Mouse (Mus musculus): ENCODE measurements around the gene Hist1h2bm. TPM values are rescaled to one million over a fixed set of nuclear protein-coding genes. Genes with fewer than 3 reads are reported as not detected.
A peak's percentile ranks its signal among the peaks of the same experiment; 100 is the strongest.
"Not testable (repeated sequence)": the region's sequence is repeated elsewhere in the genome, so short reads cannot be mapped to it uniquely, and the experiment has no call there.

The Hist1h2bm gene
- polyA plus RNA-seq, 1 experiment from 2014 or later: 5.0 TPM

DNA sequence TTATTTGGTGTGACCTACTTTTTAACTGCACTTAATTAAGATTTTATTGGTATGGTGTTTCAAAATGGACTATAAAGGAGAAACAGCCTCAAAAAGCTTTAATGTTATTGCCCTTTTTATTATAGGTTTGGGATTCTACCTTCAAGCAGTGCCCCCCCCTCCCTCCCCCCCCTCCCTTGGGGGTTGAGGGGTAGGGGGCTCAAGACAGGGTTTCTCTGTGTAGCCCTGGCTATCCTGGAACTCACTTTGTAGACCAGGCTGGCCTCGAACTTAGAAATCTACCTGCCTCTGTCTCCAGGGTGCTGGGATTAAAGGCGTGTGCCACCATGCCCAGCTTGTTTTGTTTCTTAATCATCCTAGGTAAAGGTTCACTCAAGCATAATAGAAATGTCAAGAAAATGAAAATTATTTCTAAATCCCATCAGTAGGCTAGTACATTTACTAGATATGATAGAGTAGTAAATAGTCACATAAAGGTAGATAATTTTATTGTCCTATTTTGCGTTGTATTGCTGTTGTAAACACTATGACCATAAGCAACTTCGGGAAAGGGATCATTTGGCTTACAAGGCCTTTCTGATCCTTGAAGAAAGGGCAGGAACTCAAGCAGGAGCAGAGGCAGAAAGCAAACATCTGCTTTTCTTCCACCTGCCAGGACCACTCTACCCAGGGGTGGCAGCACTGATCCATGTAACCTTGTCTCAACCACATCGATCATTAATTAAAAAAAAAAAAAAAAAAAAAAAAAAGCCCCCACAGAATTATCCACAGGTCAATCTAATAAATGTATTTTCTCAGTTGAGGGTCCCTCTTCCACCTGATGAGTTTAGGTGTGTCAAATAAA, 1.4 kb downstream of the Hist1h2bm start:
- Histone ChIP-seq H3K27me3 (ENCODE audit: control insufficient read depth, insufficient read depth, low read length) (no peaks in the 10 kb centered on the region), H3K9ac (ENCODE audit: low read length) (peak overlapping the region; percentile 16; the same call in 1 of the 2 replicates), H3K4me3 (ENCODE audit: low read depth, low read length) (no peak overlapping the region), H3K4me2 (ENCODE audit: low read depth, low read length, severe bottlenecking) (peak overlapping the region; percentile 46; the same call in 1 of the 2 replicates), H3K36me3 (ENCODE audit: control insufficient read depth, insufficient read depth, low read length) (no peaks in the 10 kb centered on the region), H3K27ac (ENCODE audit: low read depth, low read length) (peak overlapping the region; percentile 96), H3K4me1 (replicated peaks; ENCODE audit: control insufficient read depth, insufficient read depth, low read length) (peaks cover 6% of the 10 kb centered on the region; the same call in 1 of the 2 replicates), H3K9me3 (ENCODE audit: control insufficient read depth, low read length) (no peaks in the 10 kb centered on the region)
- WGBS: 37% methylated on average over 5 of the region's 5 CpGs
- DNase-seq (ENCODE audit: low spot score): peak; percentile 65
- ATAC-seq (replicated peaks; ENCODE audit: low FRiP score): no peak

DNA sequence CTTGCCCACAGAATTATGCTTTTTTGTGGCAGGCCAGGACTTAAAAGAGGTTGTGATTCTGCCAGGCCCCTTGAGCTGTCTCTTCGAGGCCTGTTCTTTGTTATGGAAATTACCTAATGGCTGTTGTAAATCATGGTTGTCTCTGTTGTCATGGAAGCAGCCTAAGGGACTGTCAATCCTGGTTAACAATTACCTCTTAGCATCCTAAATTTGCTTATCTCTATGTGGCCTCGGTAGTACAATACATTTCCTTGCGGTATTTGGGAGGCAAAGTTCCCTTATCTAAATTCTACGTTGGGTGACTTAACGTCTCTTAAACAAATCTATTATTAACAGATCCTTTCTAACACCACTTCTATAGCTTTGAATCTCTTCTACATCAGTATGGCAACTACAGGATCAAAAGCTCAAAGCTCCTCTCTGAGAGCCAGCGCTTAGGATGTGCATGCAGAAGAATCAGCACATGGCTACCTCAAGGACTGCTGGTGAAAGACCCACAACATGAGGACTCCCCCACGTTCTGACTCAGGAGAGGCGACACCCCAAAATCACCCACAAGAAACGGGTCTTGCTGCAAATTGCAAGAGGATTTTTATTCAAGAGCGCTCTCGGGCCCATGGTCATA, 6.2 kb downstream of the Hist1h2bm start:
- Histone ChIP-seq H3K4me2 (ENCODE audit: low read depth, low read length, severe bottlenecking) (no peak overlapping the region), H3K9ac (ENCODE audit: low read length) (no peak overlapping the region; the same call in 1 of the 2 replicates), H3K27ac (ENCODE audit: low read depth, low read length) (peak overlapping the region; percentile 33), H3K4me1 (replicated peaks; ENCODE audit: control insufficient read depth, insufficient read depth, low read length) (peaks cover 6% of the 10 kb centered on the region; the same call in 1 of the 2 replicates), H3K9me3 (ENCODE audit: control insufficient read depth, low read length) (no peaks in the 10 kb centered on the region), H3K4me3 (ENCODE audit: low read depth, low read length) (no peak overlapping the region), H3K27me3 (ENCODE audit: control insufficient read depth, insufficient read depth, low read length) (no peaks in the 10 kb centered on the region), H3K36me3 (ENCODE audit: control insufficient read depth, insufficient read depth, low read length) (no peaks in the 10 kb centered on the region)
- DNase-seq (ENCODE audit: low spot score) (no peak), ATAC-seq (replicated peaks; ENCODE audit: low FRiP score) (peak; percentile 65)
- 20% methylated on average over 10 of the region's 11 CpGs for WGBS

DNA sequence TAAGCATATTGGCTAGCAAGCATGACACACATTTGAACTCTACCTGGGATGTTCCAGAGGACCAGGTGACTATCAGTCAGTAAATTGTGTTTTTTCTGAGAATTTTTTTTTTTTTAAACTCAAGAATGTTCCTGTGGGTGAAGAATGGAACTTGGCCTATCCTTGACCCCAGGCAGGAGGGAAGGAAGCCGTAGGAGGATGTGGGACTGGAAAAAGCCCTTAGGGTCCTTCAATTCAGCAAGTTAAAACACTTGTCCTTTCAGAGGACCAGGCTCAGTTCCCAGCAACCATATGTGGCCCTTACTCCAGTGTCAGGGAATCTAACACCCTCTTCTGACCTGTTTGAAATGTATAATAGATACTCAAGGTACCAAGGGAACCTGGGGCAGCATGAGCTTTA, 7.7 kb downstream of the Hist1h2bm start:
- no peaks in the 10 kb centered on the region for H3K9me3 ChIP-seq (ENCODE audit: control insufficient read depth, low read length)
- DNase-seq (ENCODE audit: low spot score): no peak
- no peaks in the 10 kb centered on the region for H3K27me3 ChIP-seq (ENCODE audit: control insufficient read depth, insufficient read depth, low read length)
- WGBS: 75% methylated on average over 1 of the region's 1 CpGs
- H3K27ac ChIP-seq (ENCODE audit: low read depth, low read length): no peak overlapping the region
- H3K9ac ChIP-seq (ENCODE audit: low read length): no peak overlapping the region
- no peaks in the 10 kb centered on the region for H3K36me3 ChIP-seq (ENCODE audit: control insufficient read depth, insufficient read depth, low read length)
- peaks cover 7% of the 10 kb centered on the region; the same call in 1 of the 2 replicates for H3K4me1 ChIP-seq (replicated peaks; ENCODE audit: control insufficient read depth, insufficient read depth, low read length)
- no peak for ATAC-seq (replicated peaks; ENCODE audit: low FRiP score)
- H3K4me3 ChIP-seq (ENCODE audit: low read depth, low read length): no peak overlapping the region
- no peak overlapping the region for H3K4me2 ChIP-seq (ENCODE audit: low read depth, low read length, severe bottlenecking)

DNA sequence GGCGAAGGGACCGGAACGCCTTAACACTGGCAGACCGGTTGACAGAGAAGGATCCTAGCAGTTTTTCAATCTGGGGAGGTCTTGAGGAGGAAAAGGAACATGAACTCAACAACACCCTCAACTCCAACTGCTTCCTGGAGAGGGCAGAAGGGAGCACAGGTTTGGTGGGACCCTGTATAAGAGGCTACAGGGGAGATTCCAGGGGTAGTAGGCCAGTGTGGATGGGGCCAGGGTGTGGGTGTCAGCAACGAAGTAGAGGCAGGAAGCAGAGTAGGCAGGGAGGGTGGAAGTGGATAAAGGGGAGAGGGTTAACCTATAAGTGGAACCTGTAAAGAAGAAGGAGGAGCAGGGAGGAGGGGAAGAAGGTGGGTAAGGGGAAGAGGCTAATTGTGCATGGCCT, 11.6 kb downstream of the Hist1h2bm start:
- no peaks in the 10 kb centered on the region for H3K36me3 ChIP-seq (ENCODE audit: control insufficient read depth, insufficient read depth, low read length)
- DNase-seq (ENCODE audit: low spot score): peak; percentile 69
- ATAC-seq (replicated peaks; ENCODE audit: low FRiP score): peak; percentile 13
- peak overlapping the region; percentile 84; the same call in 1 of the 2 replicates for H3K9ac ChIP-seq (ENCODE audit: low read length)
- H3K27ac ChIP-seq (ENCODE audit: low read depth, low read length): peak overlapping the region; percentile 99
- H3K4me3 ChIP-seq (ENCODE audit: low read depth, low read length): no peak overlapping the region
- H3K4me1 ChIP-seq (replicated peaks; ENCODE audit: control insufficient read depth, insufficient read depth, low read length): peaks cover 2% of the 10 kb centered on the region; the same call in 1 of the 2 replicates
- H3K27me3 ChIP-seq (ENCODE audit: control insufficient read depth, insufficient read depth, low read length): no peaks in the 10 kb centered on the region
- H3K9me3 ChIP-seq (ENCODE audit: control insufficient read depth, low read length): no peaks in the 10 kb centered on the region
- WGBS: 64% methylated on average over 5 of the region's 5 CpGs
- H3K4me2 ChIP-seq (ENCODE audit: low read depth, low read length, severe bottlenecking): no peak overlapping the region

DNA sequence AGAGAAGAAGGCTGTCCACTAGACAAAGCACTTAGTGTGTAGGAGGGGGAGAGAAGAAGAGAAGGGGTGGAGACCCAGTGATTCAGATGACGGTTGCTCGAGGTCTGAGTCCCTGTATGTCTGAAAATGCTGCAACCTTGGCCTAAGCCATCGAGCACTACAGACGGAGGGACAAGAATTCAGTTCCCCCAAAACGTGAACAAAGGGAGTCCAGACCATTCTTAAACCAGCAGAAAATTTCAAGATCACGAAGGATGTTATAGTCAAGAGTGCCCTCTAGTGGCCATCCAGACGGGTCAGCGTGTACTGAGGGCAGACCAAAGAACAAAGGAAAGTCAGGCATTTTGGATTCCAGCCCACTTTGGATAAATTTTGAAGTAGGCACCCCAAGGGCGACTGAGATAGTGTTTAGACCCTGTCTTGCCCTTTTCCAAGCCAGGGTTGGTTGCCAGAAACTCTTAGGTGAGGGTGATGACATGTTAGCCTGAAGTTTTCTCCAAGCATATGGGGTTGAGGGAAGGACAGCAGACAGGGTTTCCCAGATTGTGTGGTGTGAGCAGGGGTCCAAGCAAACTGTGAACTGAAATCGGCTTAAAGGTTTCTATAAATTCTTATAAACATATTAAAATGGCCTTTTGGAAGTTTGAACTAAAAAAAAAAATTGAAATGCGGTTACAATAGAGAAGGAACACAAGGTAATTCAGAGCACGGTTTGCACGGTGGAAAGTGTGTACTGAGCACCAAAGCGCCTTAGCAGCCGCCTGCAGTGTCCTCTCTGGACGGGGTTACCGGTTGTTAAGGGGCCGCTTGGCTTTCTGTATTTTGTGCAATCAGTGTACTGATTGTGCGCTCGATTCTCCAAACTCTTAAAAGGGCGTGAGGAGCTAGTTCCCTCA, 12.4 kb downstream of the Hist1h2bm start:
- H3K4me1 ChIP-seq (replicated peaks; ENCODE audit: control insufficient read depth, insufficient read depth, low read length): peaks cover 2% of the 10 kb centered on the region; the same call in 1 of the 2 replicates
- ATAC-seq (replicated peaks; ENCODE audit: low FRiP score): peak; percentile 84

DNA sequence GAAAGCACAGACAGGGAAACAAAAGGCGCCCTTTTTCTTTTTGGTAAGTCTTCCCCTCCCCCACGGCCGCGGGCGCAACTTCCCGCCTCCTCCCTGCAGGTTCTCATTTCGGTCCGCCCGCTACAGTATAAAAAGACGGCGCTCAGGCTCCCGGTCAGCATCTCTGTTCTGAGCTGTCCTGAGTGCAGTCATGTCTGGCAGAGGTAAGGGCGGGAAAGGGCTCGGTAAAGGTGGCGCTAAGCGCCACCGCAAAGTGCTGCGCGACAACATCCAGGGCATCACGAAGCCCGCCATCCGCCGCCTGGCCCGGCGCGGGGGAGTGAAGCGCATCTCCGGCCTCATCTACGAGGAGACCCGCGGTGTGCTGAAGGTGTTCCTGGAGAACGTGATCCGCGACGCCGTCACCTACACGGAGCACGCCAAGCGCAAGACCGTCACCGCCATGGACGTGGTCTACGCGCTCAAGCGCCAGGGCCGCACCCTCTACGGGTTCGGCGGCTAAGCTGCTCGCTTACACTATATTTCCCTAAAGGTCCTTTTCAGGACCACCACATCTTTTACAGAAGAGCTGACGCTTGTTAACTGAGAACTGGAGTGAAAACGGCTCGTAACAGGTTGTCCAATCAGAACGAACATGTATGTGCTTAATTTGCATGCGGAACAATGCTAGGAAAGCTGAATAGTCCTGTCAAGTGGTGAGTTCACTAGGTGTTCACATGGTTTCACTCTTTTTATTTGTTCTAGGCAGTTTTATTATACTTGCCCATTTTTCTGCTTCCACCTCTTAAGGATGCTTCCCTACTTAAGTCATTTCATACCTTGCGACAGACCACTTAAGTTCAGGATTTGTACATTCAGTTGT, 13.3 kb downstream of the Hist1h2bm start, which contains the start of gene Hist1h4j:
TSS of gene Hist1h4j (plus strand) at position 159 of the 862 bp plus-strand sequence.
- ATAC-seq (replicated peaks; ENCODE audit: low FRiP score) (peak; percentile 93), DNase-seq (ENCODE audit: low spot score) (peak; percentile 98)
- peak within 1 kb of the TSS; percentile 99 for H3K27ac ChIP-seq (ENCODE audit: low read depth, low read length)
- H3K36me3 ChIP-seq (ENCODE audit: control insufficient read depth, insufficient read depth, low read length); H3K9me3 ChIP-seq (ENCODE audit: control insufficient read depth, low read length); H3K27me3 ChIP-seq (ENCODE audit: control insufficient read depth, insufficient read depth, low read length); H3K4me1 ChIP-seq (replicated peaks; ENCODE audit: control insufficient read depth, insufficient read depth, low read length): not testable (repeated sequence)
- peak within 1 kb of the TSS; percentile 63 for H3K4me2 ChIP-seq (ENCODE audit: low read depth, low read length, severe bottlenecking)
- H3K4me3 ChIP-seq (ENCODE audit: low read depth, low read length): peak within 1 kb of the TSS; percentile 52
- peak within 1 kb of the TSS; percentile 84 for H3K9ac ChIP-seq (ENCODE audit: low read length)
- under 1% methylated on average over 42 of the region's 56 CpGs for WGBS

More for the DNA sequence above, 12.4 kb downstream of the Hist1h2bm start:
- Histone ChIP-seq H3K4me2 (ENCODE audit: low read depth, low read length, severe bottlenecking) (peak overlapping the region; percentile 63), H3K4me3 (ENCODE audit: low read depth, low read length) (peak overlapping the region; percentile 52), H3K9me3 (ENCODE audit: control insufficient read depth, low read length) (no peaks in the 10 kb centered on the region), H3K9ac (ENCODE audit: low read length) (peak overlapping the region; percentile 84), H3K27ac (ENCODE audit: low read depth, low read length) (peak overlapping the region; percentile 99), H3K36me3 (ENCODE audit: control insufficient read depth, insufficient read depth, low read length) (no peaks in the 10 kb centered on the region), H3K27me3 (ENCODE audit: control insufficient read depth, insufficient read depth, low read length) (no peaks in the 10 kb centered on the region)
- DNase-seq (ENCODE audit: low spot score): peak; percentile 84
- WGBS: under 1% methylated on average over 21 of the region's 21 CpGs

DNA sequence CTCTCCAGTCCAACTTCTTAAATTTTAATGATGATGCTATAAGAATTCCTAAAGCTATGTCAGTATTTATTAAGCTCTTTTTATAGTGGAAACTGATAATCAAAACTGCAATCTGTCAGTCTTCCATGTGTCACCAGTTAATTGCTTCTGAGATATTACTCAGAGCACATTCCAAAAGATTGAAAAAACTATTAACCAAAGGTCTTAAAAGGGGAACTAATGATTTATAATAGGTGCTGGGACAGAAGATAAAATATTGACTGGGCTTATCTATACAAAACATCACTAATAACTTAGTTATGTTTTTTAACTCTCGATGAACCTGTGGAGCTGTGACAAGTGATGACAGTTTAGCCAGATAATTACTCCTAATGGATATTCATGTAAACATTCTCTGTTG, 23.2 kb downstream of the Hist1h2bm start:
- DNase-seq (ENCODE audit: low spot score) (no peak), ATAC-seq (replicated peaks; ENCODE audit: low FRiP score) (no peak)
- Histone ChIP-seq H3K36me3 (ENCODE audit: control insufficient read depth, insufficient read depth, low read length) (no peaks in the 10 kb centered on the region; the same call in 1 of the 2 replicates), H3K27me3 (ENCODE audit: control insufficient read depth, insufficient read depth, low read length) (no peaks in the 10 kb centered on the region), H3K27ac (ENCODE audit: low read depth, low read length) (no peak overlapping the region), H3K4me1 (replicated peaks; ENCODE audit: control insufficient read depth, insufficient read depth, low read length) (no peaks in the 10 kb centered on the region), H3K9me3 (ENCODE audit: control insufficient read depth, low read length) (no peaks in the 10 kb centered on the region), H3K4me3 (ENCODE audit: low read depth, low read length) (no peak overlapping the region), H3K4me2 (ENCODE audit: low read depth, low read length, severe bottlenecking) (no peak overlapping the region), H3K9ac (ENCODE audit: low read length) (no peak overlapping the region)
- 97% methylated on average over 1 of the region's 1 CpGs for WGBS
